Mouse (Mus musculus): Measurements from ENCODE around the gene Tuba3a. TPM values are rescaled to one million over a fixed set of nuclear protein-coding genes. Genes with fewer than 3 reads are reported as not detected.
A peak's percentile ranks its signal among the peaks of the same experiment; 100 is the strongest.
"Not testable (repeated sequence)": the region's sequence is repeated elsewhere in the genome, so short reads cannot be mapped to it uniquely, and the experiment has no call there.

The Tuba3a gene
- polyA plus RNA-seq, 1 experiment from 2014 or later = 0.26 TPM

DNA sequence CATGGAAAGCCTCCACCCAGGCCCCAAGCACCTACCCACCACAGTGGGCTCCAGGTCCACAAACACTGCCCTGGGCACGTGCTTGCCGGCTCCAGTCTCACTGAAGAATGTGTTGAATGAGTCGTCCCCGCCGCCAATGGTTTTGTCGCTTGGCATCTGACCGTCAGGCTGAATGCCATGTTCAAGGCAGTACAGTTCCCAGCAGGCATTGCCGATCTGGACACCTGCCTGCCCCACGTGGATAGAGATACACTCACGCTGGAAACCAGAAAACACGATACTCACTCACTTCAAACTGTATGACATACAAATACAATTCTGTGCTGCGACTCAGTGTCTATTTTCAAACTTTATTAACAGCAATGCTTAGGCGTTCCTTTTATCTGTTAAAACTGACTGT is 3.1 kb downstream of the Tuba3a start:
- H3K4me3 ChIP-seq (replicated peaks; ENCODE audit: low read length); H3K27me3 ChIP-seq (ENCODE audit: control insufficient read depth, insufficient read depth, low read length); H3K4me2 ChIP-seq (ENCODE audit: low read depth, low read length); H3K9me3 ChIP-seq (replicated peaks; ENCODE audit: control insufficient read depth, low read length); H3K4me1 ChIP-seq (ENCODE audit: control insufficient read depth, insufficient read depth, low read length); ATAC-seq (ENCODE audit: insufficient read depth, low FRiP score); H3K9ac ChIP-seq (ENCODE audit: low read length); H3K36me3 ChIP-seq (ENCODE audit: control insufficient read depth, insufficient read depth, low read length); H3K27ac ChIP-seq (ENCODE audit: low read length): not testable (repeated sequence)
- WGBS = 89% methylated on average over 13 of the region's 13 CpGs

DNA sequence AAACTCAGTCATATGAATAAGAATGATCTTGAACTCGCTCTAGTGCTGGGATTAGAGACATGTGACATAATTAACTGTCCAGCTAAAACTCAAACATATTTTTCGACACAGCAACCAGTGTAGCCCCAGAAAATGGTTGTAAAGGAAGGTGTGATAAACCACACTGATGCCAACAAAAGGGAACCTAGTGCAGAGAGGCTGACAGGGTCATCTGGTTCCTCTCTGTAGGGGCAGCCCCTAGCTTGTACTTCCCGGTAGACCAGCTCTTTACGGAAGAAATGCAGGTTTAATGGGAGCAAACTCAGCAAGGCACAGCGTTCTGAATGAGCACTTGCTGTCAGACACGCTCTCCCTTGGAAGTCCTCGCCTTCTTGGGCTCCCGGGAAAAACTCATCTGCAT is 6.1 kb downstream of the Tuba3a start:
- WGBS = 59% methylated on average over 8 of the region's 8 CpGs

DNA sequence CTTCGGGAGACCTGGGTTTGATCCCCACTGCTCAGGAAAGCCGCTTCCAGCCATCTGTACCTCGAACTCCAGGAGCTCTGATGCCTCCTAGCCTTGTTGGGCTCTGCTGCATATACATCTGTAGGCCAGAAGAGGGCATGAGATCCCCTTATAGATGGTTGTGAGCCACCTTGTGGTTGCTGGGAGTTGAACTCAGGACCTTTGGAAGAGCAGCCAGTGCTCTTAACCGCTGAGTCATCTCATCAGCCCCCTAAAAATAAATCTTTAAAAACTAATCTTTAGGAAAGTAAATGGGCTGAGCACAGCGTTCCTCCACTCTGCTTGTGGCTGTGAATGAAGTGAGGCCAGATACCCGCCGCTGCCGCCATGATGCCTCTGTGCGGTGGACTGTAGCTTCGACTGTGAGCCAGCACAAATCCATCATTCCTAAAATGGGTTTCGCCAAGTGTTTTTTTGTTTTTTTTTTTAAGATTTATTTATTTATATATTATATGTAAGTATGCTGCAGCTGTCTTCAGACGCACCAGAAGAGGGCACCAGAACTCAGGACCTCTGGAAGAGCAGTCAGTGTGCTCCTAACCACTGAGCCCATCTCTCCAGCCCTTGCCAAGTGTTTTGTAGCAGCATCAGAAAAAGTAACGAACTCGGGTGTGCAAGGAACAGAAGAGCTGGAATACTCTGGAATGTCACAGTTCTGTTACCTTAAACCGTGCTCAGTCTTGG is 10.8 kb downstream of the Tuba3a start:
- no peak overlapping the region for H3K4me2 ChIP-seq (ENCODE audit: low read depth, low read length)
- no peaks in the 10 kb centered on the region for H3K9me3 ChIP-seq (replicated peaks; ENCODE audit: control insufficient read depth, low read length)
- no peaks in the 10 kb centered on the region for H3K36me3 ChIP-seq (ENCODE audit: control insufficient read depth, insufficient read depth, low read length)
- peaks cover 3% of the 10 kb centered on the region for H3K4me1 ChIP-seq (ENCODE audit: control insufficient read depth, insufficient read depth, low read length)
- H3K9ac ChIP-seq (ENCODE audit: low read length) = no peak overlapping the region
- ATAC-seq (ENCODE audit: insufficient read depth, low FRiP score) = no peak
- WGBS = 51% methylated on average over 15 of the region's 15 CpGs
- H3K27me3 ChIP-seq (ENCODE audit: control insufficient read depth, insufficient read depth, low read length) = no peaks in the 10 kb centered on the region
- H3K27ac ChIP-seq (ENCODE audit: low read length) = no peak overlapping the region
- H3K4me3 ChIP-seq (replicated peaks; ENCODE audit: low read length) = no peak overlapping the region

More for the DNA sequence above, 6.1 kb downstream of the Tuba3a start:
- Histone ChIP-seq H3K36me3 (ENCODE audit: control insufficient read depth, insufficient read depth, low read length) (no peaks in the 10 kb centered on the region), H3K27ac (ENCODE audit: low read length) (no peak overlapping the region), H3K27me3 (ENCODE audit: control insufficient read depth, insufficient read depth, low read length) (no peaks in the 10 kb centered on the region), H3K9me3 (replicated peaks; ENCODE audit: control insufficient read depth, low read length) (no peaks in the 10 kb centered on the region; the same call in 1 of the 2 replicates), H3K4me1 (ENCODE audit: control insufficient read depth, insufficient read depth, low read length) (no peaks in the 10 kb centered on the region), H3K4me2 (ENCODE audit: low read depth, low read length) (no peak overlapping the region), H3K9ac (ENCODE audit: low read length) (no peak overlapping the region), H3K4me3 (replicated peaks; ENCODE audit: low read length) (no peak overlapping the region)
- ATAC-seq (ENCODE audit: insufficient read depth, low FRiP score) = no peak

GRCm38 (mm10) chr6:125272228-125272785 is 13.5 kb downstream of the Tuba3a start:
- no peak for ATAC-seq (ENCODE audit: insufficient read depth, low FRiP score)
- Histone ChIP-seq H3K4me1 (ENCODE audit: control insufficient read depth, insufficient read depth, low read length) (peaks cover 6% of the 10 kb centered on the region), H3K27ac (ENCODE audit: low read length) (no peak overlapping the region), H3K9me3 (replicated peaks; ENCODE audit: control insufficient read depth, low read length) (no peaks in the 10 kb centered on the region), H3K27me3 (ENCODE audit: control insufficient read depth, insufficient read depth, low read length) (no peaks in the 10 kb centered on the region), H3K9ac (ENCODE audit: low read length) (no peak overlapping the region), H3K4me3 (replicated peaks; ENCODE audit: low read length) (no peak overlapping the region), H3K36me3 (ENCODE audit: control insufficient read depth, insufficient read depth, low read length) (no peaks in the 10 kb centered on the region), H3K4me2 (ENCODE audit: low read depth, low read length) (no peak overlapping the region)
- 74% methylated on average over 10 of the region's 10 CpGs for WGBS

GRCm38 (mm10) chr6:125271455-125272227 is 14.2 kb downstream of the Tuba3a start:
- H3K4me1 ChIP-seq (ENCODE audit: control insufficient read depth, insufficient read depth, low read length) = peaks cover 6% of the 10 kb centered on the region
- peak overlapping the region; percentile 22 for H3K4me3 ChIP-seq (replicated peaks; ENCODE audit: low read length)
- no peaks in the 10 kb centered on the region for H3K9me3 ChIP-seq (replicated peaks; ENCODE audit: control insufficient read depth, low read length)
- no peaks in the 10 kb centered on the region for H3K36me3 ChIP-seq (ENCODE audit: control insufficient read depth, insufficient read depth, low read length)
- WGBS = 17% methylated on average over 17 of the region's 17 CpGs
- no peak overlapping the region for H3K27ac ChIP-seq (ENCODE audit: low read length)
- H3K4me2 ChIP-seq (ENCODE audit: low read depth, low read length) = peak overlapping the region; percentile 53
- peak overlapping the region; percentile 66 for H3K9ac ChIP-seq (ENCODE audit: low read length)
- ATAC-seq (ENCODE audit: insufficient read depth, low FRiP score) = peak; percentile 91
- no peaks in the 10 kb centered on the region for H3K27me3 ChIP-seq (ENCODE audit: control insufficient read depth, insufficient read depth, low read length)

DNA sequence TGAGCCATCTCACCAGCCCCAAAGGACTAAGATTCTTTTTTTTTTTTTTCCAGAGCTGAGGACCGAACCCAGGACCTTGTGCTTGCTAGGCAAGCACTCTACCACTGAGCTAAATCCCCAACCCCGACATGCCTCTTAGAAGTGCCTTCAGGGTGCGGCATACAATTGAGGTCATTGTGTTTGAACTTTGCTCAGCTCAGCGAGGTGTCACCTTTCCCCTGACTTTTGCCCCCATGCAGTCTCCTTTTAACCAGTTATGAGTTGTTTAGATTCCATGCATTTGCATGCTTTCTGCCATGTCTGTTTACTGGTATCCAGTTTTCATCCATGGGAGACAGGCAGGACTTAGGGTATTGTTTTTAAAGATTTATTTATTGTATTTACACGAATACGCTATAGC is 17.0 kb downstream of the Tuba3a start:
- no peak overlapping the region for H3K4me3 ChIP-seq (replicated peaks; ENCODE audit: low read length)
- WGBS = 49% methylated on average over 6 of the region's 6 CpGs
- no peak overlapping the region for H3K4me2 ChIP-seq (ENCODE audit: low read depth, low read length)
- ATAC-seq (ENCODE audit: insufficient read depth, low FRiP score) = no peak
- no peak overlapping the region for H3K9ac ChIP-seq (ENCODE audit: low read length)
- no peaks in the 10 kb centered on the region for H3K36me3 ChIP-seq (ENCODE audit: control insufficient read depth, insufficient read depth, low read length)
- no peaks in the 10 kb centered on the region for H3K27me3 ChIP-seq (ENCODE audit: control insufficient read depth, insufficient read depth, low read length)
- peaks cover 6% of the 10 kb centered on the region for H3K4me1 ChIP-seq (ENCODE audit: control insufficient read depth, insufficient read depth, low read length)
- no peaks in the 10 kb centered on the region for H3K9me3 ChIP-seq (replicated peaks; ENCODE audit: control insufficient read depth, low read length)
- H3K27ac ChIP-seq (ENCODE audit: low read length) = no peak overlapping the region

DNA sequence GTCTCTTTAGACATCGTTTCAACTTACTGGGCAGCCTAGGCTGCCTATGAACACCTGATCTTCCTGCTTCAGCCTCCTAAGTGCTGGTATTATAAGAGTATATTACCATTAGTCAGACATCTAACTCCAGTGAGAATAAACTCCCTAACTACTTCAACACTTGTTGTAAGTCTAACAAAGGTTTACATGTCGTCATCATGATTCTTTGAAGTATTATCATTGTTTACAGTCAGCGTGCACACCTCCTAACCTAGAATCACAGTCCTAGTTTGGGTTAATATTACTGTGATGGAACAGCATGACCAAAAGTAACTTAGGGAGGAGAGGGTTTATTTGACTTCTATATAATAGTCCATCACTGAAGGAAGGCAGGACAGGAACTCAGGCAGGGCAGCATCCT is 18.4 kb downstream of the Tuba3a start:
- H3K4me1 ChIP-seq (ENCODE audit: control insufficient read depth, insufficient read depth, low read length) = peaks cover 6% of the 10 kb centered on the region
- no peak overlapping the region for H3K27ac ChIP-seq (ENCODE audit: low read length)
- no peaks in the 10 kb centered on the region for H3K36me3 ChIP-seq (ENCODE audit: control insufficient read depth, insufficient read depth, low read length)
- H3K9me3 ChIP-seq (replicated peaks; ENCODE audit: control insufficient read depth, low read length) = no peaks in the 10 kb centered on the region
- no peak overlapping the region for H3K9ac ChIP-seq (ENCODE audit: low read length)
- no peaks in the 10 kb centered on the region for H3K27me3 ChIP-seq (ENCODE audit: control insufficient read depth, insufficient read depth, low read length)
- WGBS = 69% methylated on average over 3 of the region's 3 CpGs
- ATAC-seq (ENCODE audit: insufficient read depth, low FRiP score) = no peak
- H3K4me3 ChIP-seq (replicated peaks; ENCODE audit: low read length) = no peak overlapping the region
- no peak overlapping the region for H3K4me2 ChIP-seq (ENCODE audit: low read depth, low read length)

DNA sequence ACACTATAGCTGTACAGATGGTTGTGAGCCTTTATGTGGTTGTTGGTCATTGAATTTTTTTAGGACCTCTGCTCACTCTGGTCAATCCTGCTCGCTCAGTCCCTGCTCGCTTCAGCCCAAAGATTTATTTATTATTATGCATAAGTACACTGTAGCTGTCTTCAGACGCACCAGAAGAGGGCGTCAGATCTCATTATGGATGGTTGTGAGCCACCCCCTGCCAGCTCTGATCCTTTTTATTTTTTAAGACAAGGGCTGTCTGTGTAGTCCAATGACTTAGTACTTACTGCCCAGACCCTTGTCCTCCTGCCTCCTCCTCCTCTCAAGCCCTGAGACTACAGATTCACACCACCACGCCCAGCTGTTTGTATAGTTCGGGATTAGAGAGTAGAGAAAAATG is 19.2 kb downstream of the Tuba3a start:
- not testable (repeated sequence) for H3K4me1 ChIP-seq (ENCODE audit: control insufficient read depth, insufficient read depth, low read length); H3K4me2 ChIP-seq (ENCODE audit: low read depth, low read length); H3K27me3 ChIP-seq (ENCODE audit: control insufficient read depth, insufficient read depth, low read length); H3K9me3 ChIP-seq (replicated peaks; ENCODE audit: control insufficient read depth, low read length); H3K9ac ChIP-seq (ENCODE audit: low read length); H3K27ac ChIP-seq (ENCODE audit: low read length); ATAC-seq (ENCODE audit: insufficient read depth, low FRiP score); H3K36me3 ChIP-seq (ENCODE audit: control insufficient read depth, insufficient read depth, low read length); H3K4me3 ChIP-seq (replicated peaks; ENCODE audit: low read length)
- WGBS = 62% methylated on average over 6 of the region's 6 CpGs

DNA sequence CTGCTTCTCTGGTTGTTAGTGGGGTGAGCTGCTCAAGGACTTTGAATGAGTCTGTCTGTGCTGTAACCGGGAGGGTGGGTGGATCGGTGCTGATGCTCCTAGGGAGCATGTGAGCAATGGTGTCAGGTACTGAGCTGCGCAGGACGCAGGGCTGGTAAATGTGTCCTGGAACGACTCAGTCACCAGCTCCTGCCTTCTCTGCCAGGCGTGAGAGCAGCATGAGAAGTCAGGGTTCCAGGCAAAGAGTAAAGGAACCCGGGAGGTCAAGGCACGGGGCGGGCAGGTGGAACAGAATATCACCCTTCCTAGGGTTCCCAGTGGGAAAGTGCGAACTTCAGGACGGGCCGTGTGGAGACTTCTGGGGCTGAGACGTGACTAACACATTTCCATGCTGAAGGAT is 19.8 kb downstream of the Tuba3a start:
- H3K4me3 ChIP-seq (replicated peaks; ENCODE audit: low read length) = no peak overlapping the region
- no peaks in the 10 kb centered on the region for H3K9me3 ChIP-seq (replicated peaks; ENCODE audit: control insufficient read depth, low read length)
- 0 out of 2 replicates have a peak, but pooled peaks cover 2% of the 10 kb centered on the region for H3K4me1 ChIP-seq (ENCODE audit: control insufficient read depth, insufficient read depth, low read length)
- no peak for ATAC-seq (ENCODE audit: insufficient read depth, low FRiP score)
- no peaks in the 10 kb centered on the region for H3K36me3 ChIP-seq (ENCODE audit: control insufficient read depth, insufficient read depth, low read length)
- no peak overlapping the region for H3K9ac ChIP-seq (ENCODE audit: low read length)
- WGBS = 67% methylated on average over 13 of the region's 13 CpGs
- no peak overlapping the region for H3K27ac ChIP-seq (ENCODE audit: low read length)
- no peak overlapping the region for H3K4me2 ChIP-seq (ENCODE audit: low read depth, low read length)
- no peaks in the 10 kb centered on the region for H3K27me3 ChIP-seq (ENCODE audit: control insufficient read depth, insufficient read depth, low read length)
